Mouse (Mus musculus): ENCODE results near the gene Gnaq. TPM values are rescaled to one million over a fixed set of nuclear protein-coding genes. Genes with fewer than 3 reads are reported as not detected.
A peak's percentile ranks its signal among the peaks of the same experiment; 100 is the strongest.

Gnaq gene
- total RNA-seq, 2 experiments from 2014 or later = 236 to 246 TPM

- no peak for DNase-seq
- intact Hi-C loops (cut with DNase I) = no loop called here
Observed at GRCm38 (mm10) chr19:16186984-16187383, 54.4 kb downstream of the Gnaq start.

- DNase-seq = no peak
- intact Hi-C loops (cut with DNase I) = no loop called here
Observed at GRCm38 (mm10) chr19:16187952-16188351, 55.3 kb downstream of the Gnaq start.

- intact Hi-C loops (cut with DNase I) = no loop called here
- no peak for DNase-seq
Observed at GRCm38 (mm10) chr19:16189066-16189765, 56.6 kb downstream of the Gnaq start.

GRCm38 (mm10) chr19:16198162-16198561 is 65.5 kb downstream of the Gnaq start:
- no peak for DNase-seq
- intact Hi-C loops (cut with DNase I) = no loop called here

GRCm38 (mm10) chr19:16201356-16201755 is 68.7 kb downstream of the Gnaq start:
- intact Hi-C loops (cut with DNase I) = no loop called here
- no peak for DNase-seq

- intact Hi-C loops (cut with DNase I) = no loop called here
- DNase-seq = no peak
Observed at GRCm38 (mm10) chr19:16204776-16205680, 72.4 kb downstream of the Gnaq start.

- intact Hi-C loops (cut with DNase I) = no loop called here
- DNase-seq = no peak
Observed at GRCm38 (mm10) chr19:16209616-16210015, 77.0 kb downstream of the Gnaq start.

GRCm38 (mm10) chr19:16214946-16215345 is 82.3 kb downstream of the Gnaq start:
- DNase-seq = peak; percentile 28
- intact Hi-C loops (cut with DNase I) = no loop called here

- intact Hi-C loops (cut with DNase I) = no loop called here
- no peak for DNase-seq
Observed at GRCm38 (mm10) chr19:16215430-16216016, 82.9 kb downstream of the Gnaq start.

GRCm38 (mm10) chr19:16219978-16220377 is 87.3 kb downstream of the Gnaq start:
- DNase-seq = no peak
- intact Hi-C loops (cut with DNase I) = no loop called here

- intact Hi-C loops (cut with DNase I) = no loop called here
- no peak for DNase-seq
Observed at GRCm38 (mm10) chr19:16222526-16222925, 89.9 kb downstream of the Gnaq start.

GRCm38 (mm10) chr19:16223126-16223525 is 90.5 kb downstream of the Gnaq start:
- DNase-seq = no peak
- intact Hi-C loops (cut with DNase I) = no loop called here

GRCm38 (mm10) chr19:16224831-16225230 is 92.2 kb downstream of the Gnaq start:
- intact Hi-C loops (cut with DNase I) = no loop called here
- DNase-seq = no peak

GRCm38 (mm10) chr19:16231584-16231983 is 99.0 kb downstream of the Gnaq start:
- intact Hi-C loops (cut with DNase I) = no loop called here
- no peak for DNase-seq

- no peak for DNase-seq
- intact Hi-C loops (cut with DNase I) = no loop called here
Observed at GRCm38 (mm10) chr19:16235594-16235993, 103.0 kb downstream of the Gnaq start.

- no peak for DNase-seq
- intact Hi-C loops (cut with DNase I) = no loop called here
Observed at GRCm38 (mm10) chr19:16237034-16237433, 104.4 kb downstream of the Gnaq start.

- DNase-seq = no peak
- intact Hi-C loops (cut with DNase I) = no loop called here
Observed at GRCm38 (mm10) chr19:16238072-16238471, 105.4 kb downstream of the Gnaq start.

GRCm38 (mm10) chr19:16238512-16238911 is 105.9 kb downstream of the Gnaq start:
- no peak for DNase-seq
- intact Hi-C loops (cut with DNase I) = no loop called here

GRCm38 (mm10) chr19:16242708-16243107 is 110.1 kb downstream of the Gnaq start:
- intact Hi-C loops (cut with DNase I) = no loop called here

GRCm38 (mm10) chr19:16249025-16249424 is 116.4 kb downstream of the Gnaq start:
- intact Hi-C loops (cut with DNase I) = no loop called here
- no peak for DNase-seq

More at GRCm38 (mm10) chr19:16242708-16243107, 110.1 kb downstream of the Gnaq start:
- DNase-seq = no peak

- DNase-seq = no peak
- intact Hi-C loops (cut with DNase I) = no loop called here
Observed at GRCm38 (mm10) chr19:16250921-16251320, 118.3 kb downstream of the Gnaq start.
